Mouse (Mus musculus): Measurements from ENCODE around the gene Crbn. TPM values are rescaled to one million over a fixed set of nuclear protein-coding genes. Genes with fewer than 3 reads are reported as not detected.

Gene Crbn
- polyA plus RNA-seq, 1 experiment from 2014 or later: 29.4 TPM

DNA sequence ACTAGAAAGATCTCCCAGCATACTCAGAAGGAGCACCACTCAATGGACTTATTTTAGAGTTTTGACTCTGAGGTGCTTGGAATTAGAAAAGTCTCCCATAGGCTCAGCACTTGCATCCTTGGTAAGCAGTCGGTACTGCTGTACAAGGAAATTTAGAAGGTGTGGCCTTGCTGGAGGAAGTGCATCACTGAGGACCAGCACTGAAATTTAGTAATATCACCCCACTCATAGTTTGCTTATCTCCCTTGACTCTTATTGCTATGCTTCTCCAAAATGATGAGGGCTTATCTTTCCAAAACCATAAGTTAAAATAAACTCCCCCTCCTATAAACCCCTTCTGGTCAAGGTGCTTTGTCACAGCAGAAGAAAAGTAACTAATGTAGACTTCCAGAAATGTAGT lies 38.4 kb downstream of the Crbn start:
- no peak overlapping the region for H3K9ac ChIP-seq
- ATAC-seq (replicated peaks; ENCODE audit: insufficient number of reproducible peaks, insufficient read depth, low FRiP score, low read depth): no peak
- H3K27me3 ChIP-seq: no peaks in the 10 kb centered on the region
- no peak overlapping the region for H3K4me3 ChIP-seq
- WGBS: 69% methylated on average over 1 of the region's 1 CpGs
- no peak overlapping the region for H3K4me2 ChIP-seq
- H3K9me3 ChIP-seq (replicated peaks): no peaks in the 10 kb centered on the region
- H3K27ac ChIP-seq: no peak overlapping the region
- no peaks in the 10 kb centered on the region for H3K4me1 ChIP-seq (replicated peaks)
- no peaks in the 10 kb centered on the region for H3K36me3 ChIP-seq

DNA sequence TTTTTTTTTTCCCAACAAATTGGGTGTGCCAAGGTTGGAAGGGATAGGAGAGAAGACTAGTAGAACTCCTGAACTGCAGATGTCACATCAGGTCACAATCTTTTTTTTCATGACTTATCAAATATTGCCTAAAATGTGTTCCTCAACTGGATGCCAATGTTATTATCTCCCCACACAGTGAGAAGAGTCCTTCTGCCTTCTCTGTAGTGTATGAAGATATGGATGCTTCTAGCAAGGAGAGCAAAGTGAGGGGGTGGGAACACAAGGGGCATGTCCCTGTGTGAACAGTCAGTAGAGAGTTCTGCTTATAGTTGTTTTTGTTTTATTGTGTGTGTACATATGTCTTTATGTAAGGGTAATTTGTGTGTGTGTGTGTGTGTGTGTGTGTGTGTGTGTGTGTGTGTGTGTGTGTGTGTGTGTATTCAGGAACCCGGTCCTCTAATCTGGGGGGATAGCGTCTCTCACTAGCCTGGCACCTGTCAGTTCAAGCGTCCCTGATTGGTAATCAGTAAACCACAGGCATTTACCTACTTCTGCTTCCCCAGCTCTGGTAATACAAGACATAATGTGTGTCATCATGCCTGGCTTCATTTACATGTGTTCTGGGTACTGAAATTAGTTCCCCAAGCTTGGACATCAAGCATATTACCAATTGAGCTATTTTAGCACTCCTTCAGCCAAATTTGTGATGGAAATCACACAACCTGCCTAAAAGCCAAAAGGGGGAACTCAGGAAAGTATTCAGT lies 39.2 kb downstream of the Crbn start:
- no peak overlapping the region for H3K4me3 ChIP-seq
- H3K4me1 ChIP-seq (replicated peaks): no peaks in the 10 kb centered on the region
- 64% methylated on average over 3 of the region's 3 CpGs for WGBS
- H3K9ac ChIP-seq: no peak overlapping the region
- no peak overlapping the region for H3K4me2 ChIP-seq
- H3K36me3 ChIP-seq: no peaks in the 10 kb centered on the region
- no peak for ATAC-seq (replicated peaks; ENCODE audit: insufficient number of reproducible peaks, insufficient read depth, low FRiP score, low read depth)
- H3K27me3 ChIP-seq: no peaks in the 10 kb centered on the region
- no peaks in the 10 kb centered on the region for H3K9me3 ChIP-seq (replicated peaks)
- no peak overlapping the region for H3K27ac ChIP-seq

- Histone ChIP-seq H3K9me3 (replicated peaks) (no peaks in the 10 kb centered on the region), H3K27me3 (no peaks in the 10 kb centered on the region), H3K4me2 (no peak overlapping the region), H3K36me3 (no peaks in the 10 kb centered on the region), H3K4me1 (replicated peaks) (no peaks in the 10 kb centered on the region), H3K9ac (no peak overlapping the region), H3K27ac (no peak overlapping the region), H3K4me3 (no peak overlapping the region)
- ATAC-seq (replicated peaks; ENCODE audit: insufficient number of reproducible peaks, insufficient read depth, low FRiP score, low read depth): no peak
- WGBS: 77% methylated on average over 3 of the region's 3 CpGs
These were observed 41.6 kb downstream of the Crbn start for GRCm38 (mm10) chr6:106758299-106758698.

DNA sequence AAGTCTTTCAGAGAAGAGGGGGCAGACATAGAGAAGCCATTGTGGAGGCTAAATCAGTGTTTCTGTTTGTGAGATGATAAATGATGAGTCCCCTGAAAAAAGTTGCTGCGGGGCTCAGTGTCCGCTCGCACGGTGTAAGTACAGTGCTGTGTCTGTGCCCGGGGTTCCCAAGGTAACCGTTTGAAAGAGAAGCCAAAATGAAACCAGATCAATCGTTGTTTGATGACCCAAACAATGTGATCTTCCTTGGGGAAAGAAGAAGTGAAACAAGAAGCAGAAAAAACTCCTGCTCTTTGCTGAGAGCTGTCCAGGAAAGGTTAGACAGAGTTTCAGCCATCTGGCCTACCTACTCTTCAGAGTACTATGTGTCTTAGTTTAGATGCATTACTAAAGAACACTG lies 49.6 kb downstream of the Crbn start:
- no peaks in the 10 kb centered on the region for H3K9me3 ChIP-seq (replicated peaks)
- no peaks in the 10 kb centered on the region for H3K4me1 ChIP-seq (replicated peaks)
- H3K4me3 ChIP-seq: no peak overlapping the region
- H3K4me2 ChIP-seq: no peak overlapping the region
- ATAC-seq (replicated peaks; ENCODE audit: insufficient number of reproducible peaks, insufficient read depth, low FRiP score, low read depth): no peak
- H3K27me3 ChIP-seq: no peaks in the 10 kb centered on the region
- no peak overlapping the region for H3K27ac ChIP-seq
- H3K36me3 ChIP-seq: no peaks in the 10 kb centered on the region
- no peak overlapping the region for H3K9ac ChIP-seq
- WGBS: 73% methylated on average over 7 of the region's 7 CpGs

DNA sequence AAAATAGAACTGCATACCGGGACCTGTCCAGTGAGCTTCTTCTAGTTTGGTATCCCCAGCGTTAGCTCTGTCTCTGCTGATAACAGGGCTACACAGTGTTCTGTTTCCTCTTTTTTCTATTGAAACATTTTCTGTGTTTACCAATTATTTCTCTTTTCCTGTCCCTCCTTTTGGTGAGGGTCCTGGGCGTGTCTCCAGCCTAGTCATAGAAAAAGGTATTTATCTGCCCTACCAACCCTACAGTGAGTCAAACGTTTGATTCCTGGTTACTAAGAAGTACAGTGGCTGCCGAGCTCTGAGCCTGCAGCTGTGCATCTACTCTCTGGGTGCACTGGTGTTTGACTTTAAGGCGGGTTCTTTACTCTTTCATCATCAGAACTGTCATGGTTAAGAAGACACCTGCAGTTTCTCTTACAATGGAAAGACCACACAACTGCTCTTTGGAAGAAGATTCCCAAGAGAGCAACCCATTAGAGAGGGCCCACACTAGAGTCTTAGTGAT lies 50.9 kb downstream of the Crbn start, which contains the start of gene Il5ra:
Gene Il5ra (minus strand): TSS at position 151 of the 502 bp plus-strand sequence.
- Histone ChIP-seq H3K27me3 (no peaks in the 10 kb centered on the region), H3K4me2 (no peak within 1 kb of the TSS), H3K4me1 (replicated peaks) (no peaks in the 10 kb centered on the region), H3K27ac (no peak within 1 kb of the TSS), H3K4me3 (no peak within 1 kb of the TSS), H3K36me3 (no peaks in the 10 kb centered on the region), H3K9me3 (replicated peaks) (no peaks in the 10 kb centered on the region), H3K9ac (no peak within 1 kb of the TSS)
- WGBS: 52% methylated on average over 6 of the region's 6 CpGs
- no peak for ATAC-seq (replicated peaks; ENCODE audit: insufficient number of reproducible peaks, insufficient read depth, low FRiP score, low read depth)

DNA sequence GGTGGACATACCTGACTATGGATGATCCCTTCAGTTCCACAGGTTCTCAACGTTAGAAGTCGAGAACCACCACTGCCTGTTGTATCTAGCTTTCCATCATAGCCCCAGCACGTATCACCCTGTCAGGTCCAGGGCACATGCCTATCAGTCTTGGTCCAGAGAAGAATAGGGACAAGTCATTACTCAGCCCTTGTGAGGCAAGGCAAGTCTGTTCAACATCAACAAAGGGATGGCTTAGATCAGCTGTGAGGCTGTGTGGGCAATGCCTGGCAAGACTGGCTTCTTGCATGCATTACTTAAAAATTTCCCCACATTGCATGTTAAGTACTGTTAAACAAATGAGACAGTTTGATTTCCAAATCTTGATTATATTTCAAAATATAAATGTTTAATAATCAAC lies 52.1 kb downstream of the Crbn start:
- H3K4me3 ChIP-seq: no peak overlapping the region
- H3K4me2 ChIP-seq: no peak overlapping the region
- 73% methylated on average over 3 of the region's 3 CpGs for WGBS
- no peaks in the 10 kb centered on the region for H3K4me1 ChIP-seq (replicated peaks)
- H3K27me3 ChIP-seq: no peaks in the 10 kb centered on the region
- no peaks in the 10 kb centered on the region for H3K36me3 ChIP-seq
- H3K27ac ChIP-seq: no peak overlapping the region
- ATAC-seq (replicated peaks; ENCODE audit: insufficient number of reproducible peaks, insufficient read depth, low FRiP score, low read depth): no peak
- no peak overlapping the region for H3K9ac ChIP-seq
- H3K9me3 ChIP-seq (replicated peaks): no peaks in the 10 kb centered on the region

GRCm38 (mm10) chr6:106747251-106747650 lies 52.6 kb downstream of the Crbn start:
- Histone ChIP-seq H3K9ac (no peak overlapping the region), H3K27ac (no peak overlapping the region), H3K4me1 (replicated peaks) (no peaks in the 10 kb centered on the region), H3K27me3 (no peaks in the 10 kb centered on the region), H3K4me2 (no peak overlapping the region), H3K4me3 (no peak overlapping the region), H3K9me3 (replicated peaks) (no peaks in the 10 kb centered on the region), H3K36me3 (no peaks in the 10 kb centered on the region)
- ATAC-seq (replicated peaks; ENCODE audit: insufficient number of reproducible peaks, insufficient read depth, low FRiP score, low read depth): no peak
- 83% methylated on average over 5 of the region's 5 CpGs for WGBS

DNA sequence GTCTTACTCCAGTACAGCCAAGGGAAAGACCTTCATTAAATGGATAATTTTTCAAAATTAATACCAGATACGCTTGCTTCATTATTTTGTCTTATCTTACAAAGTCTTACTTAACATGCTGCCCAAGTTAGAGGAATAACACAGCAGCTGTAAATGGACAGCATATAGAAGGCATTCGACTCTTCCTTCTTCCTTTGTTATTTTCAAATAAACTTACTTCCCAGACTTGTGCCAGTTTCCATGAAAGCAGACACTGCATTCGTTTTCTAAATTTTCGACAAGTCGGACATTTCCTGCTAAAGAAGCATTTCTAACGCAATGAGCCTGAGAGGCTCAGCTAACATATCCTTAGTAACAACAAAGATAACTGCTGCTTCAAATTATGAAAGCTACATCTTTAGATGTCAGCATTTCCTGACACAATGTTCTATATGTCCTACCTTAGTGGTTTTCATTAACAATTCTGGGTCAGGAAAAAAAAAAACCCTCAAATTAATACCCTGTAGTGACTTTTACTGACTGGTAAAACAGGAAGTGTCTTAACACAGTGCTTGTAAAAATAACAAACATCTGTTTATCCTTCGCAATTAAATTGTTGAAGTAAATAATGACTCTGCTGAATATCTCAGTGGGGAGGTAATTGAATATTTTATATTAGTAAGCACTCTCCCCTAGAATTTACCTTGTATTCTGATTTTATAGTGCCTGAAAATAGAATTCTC lies 54.0 kb downstream of the Crbn start:
- H3K4me3 ChIP-seq: no peak overlapping the region
- H3K9ac ChIP-seq: no peak overlapping the region
- no peak overlapping the region for H3K4me2 ChIP-seq
- H3K4me1 ChIP-seq (replicated peaks): no peaks in the 10 kb centered on the region
- no peaks in the 10 kb centered on the region for H3K36me3 ChIP-seq
- no peaks in the 10 kb centered on the region for H3K27me3 ChIP-seq
- ATAC-seq (replicated peaks; ENCODE audit: insufficient number of reproducible peaks, insufficient read depth, low FRiP score, low read depth): no peak
- 67% methylated on average over 7 of the region's 7 CpGs for WGBS
- H3K9me3 ChIP-seq (replicated peaks): no peaks in the 10 kb centered on the region
- no peak overlapping the region for H3K27ac ChIP-seq

- Histone ChIP-seq H3K4me1 (replicated peaks) (no peaks in the 10 kb centered on the region), H3K4me2 (no peak overlapping the region), H3K36me3 (no peaks in the 10 kb centered on the region), H3K27ac (no peak overlapping the region), H3K9ac (no peak overlapping the region), H3K4me3 (no peak overlapping the region), H3K27me3 (no peaks in the 10 kb centered on the region), H3K9me3 (replicated peaks) (no peaks in the 10 kb centered on the region)
- WGBS: 73% methylated on average over 7 of the region's 7 CpGs
- ATAC-seq (replicated peaks; ENCODE audit: insufficient number of reproducible peaks, insufficient read depth, low FRiP score, low read depth): no peak
These were observed 56.2 kb downstream of the Crbn start for GRCm38 (mm10) chr6:106743556-106744233.

GRCm38 (mm10) chr6:106740244-106740825 lies 59.5 kb downstream of the Crbn start:
- no peak overlapping the region for H3K9ac ChIP-seq
- H3K4me2 ChIP-seq: no peak overlapping the region
- no peak overlapping the region for H3K4me3 ChIP-seq
- H3K4me1 ChIP-seq (replicated peaks): no peaks in the 10 kb centered on the region
- no peaks in the 10 kb centered on the region for H3K27me3 ChIP-seq
- H3K9me3 ChIP-seq (replicated peaks): no peaks in the 10 kb centered on the region
- ATAC-seq (replicated peaks; ENCODE audit: insufficient number of reproducible peaks, insufficient read depth, low FRiP score, low read depth): no peak
- 79% methylated on average over 1 of the region's 1 CpGs for WGBS
- H3K27ac ChIP-seq: no peak overlapping the region
- H3K36me3 ChIP-seq: no peaks in the 10 kb centered on the region

DNA sequence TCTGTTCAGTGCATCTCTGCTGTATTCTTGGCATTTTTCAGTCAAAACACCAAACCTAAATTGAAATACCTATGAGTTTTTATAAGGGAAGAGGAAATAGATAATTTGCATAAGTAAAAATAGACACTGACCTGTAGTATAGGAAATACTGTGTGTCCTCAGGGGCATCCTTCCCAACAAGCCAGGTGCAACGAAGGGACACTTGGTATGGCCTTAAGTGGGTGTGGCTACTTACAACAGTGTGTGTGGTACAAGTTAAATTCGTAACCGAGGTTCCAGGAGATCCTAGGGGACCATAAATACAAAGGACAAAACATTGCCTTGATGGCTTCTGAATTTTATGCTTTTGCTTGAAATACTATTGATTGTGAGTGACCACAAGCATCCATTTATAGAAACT lies 61.6 kb downstream of the Crbn start:
- Histone ChIP-seq H3K36me3 (no peaks in the 10 kb centered on the region), H3K4me2 (no peak overlapping the region), H3K9me3 (replicated peaks) (no peaks in the 10 kb centered on the region), H3K27ac (no peak overlapping the region), H3K9ac (no peak overlapping the region), H3K4me3 (no peak overlapping the region), H3K4me1 (replicated peaks) (no peaks in the 10 kb centered on the region), H3K27me3 (no peaks in the 10 kb centered on the region)
- ATAC-seq (replicated peaks; ENCODE audit: insufficient number of reproducible peaks, insufficient read depth, low FRiP score, low read depth): no peak
- WGBS: 64% methylated on average over 3 of the region's 3 CpGs

Measured in heart, embryonic 15.5 days (tissue).